Mouse (Mus musculus): Measurements from ENCODE around the gene Trim25.
"Not testable (repeated sequence)": the region's sequence is repeated elsewhere in the genome, so short reads cannot be mapped to it uniquely, and the experiment has no call there.

Trim25 gene

DNA sequence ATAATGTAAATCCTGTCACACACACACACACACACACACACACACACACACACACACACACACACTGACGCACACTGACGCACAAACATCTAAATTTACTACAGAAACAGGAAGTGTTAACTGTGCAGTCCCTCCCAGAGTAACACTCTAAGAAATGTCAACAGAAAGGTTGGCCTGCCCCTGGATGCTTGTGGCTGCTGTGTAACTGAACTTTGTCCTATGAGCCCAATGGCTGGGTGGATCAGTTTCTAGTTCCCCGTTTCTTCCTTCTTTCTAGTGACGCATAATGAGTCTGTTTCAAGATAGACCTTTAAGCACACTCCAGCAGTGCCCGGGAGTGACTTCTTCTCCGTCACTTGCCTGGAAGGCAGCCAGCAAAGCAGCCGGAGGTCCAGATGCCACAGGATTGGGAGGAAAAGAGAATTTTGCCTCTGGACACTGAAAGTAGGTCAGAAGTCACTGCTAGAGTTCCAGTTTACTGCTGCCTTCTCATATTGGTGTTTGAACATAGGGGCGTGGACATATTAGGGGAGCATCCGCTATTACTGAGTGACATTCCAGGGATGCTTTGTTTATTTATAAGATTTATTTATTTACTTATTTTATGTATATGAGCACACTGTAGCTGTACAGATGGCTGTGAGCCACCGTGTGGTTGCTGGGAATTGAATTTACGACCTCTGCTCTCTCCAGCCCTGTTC is 25.2 kb downstream of the Trim25 start:
- DNase-seq (ENCODE audit: low read depth, low spot score) = peak; percentile 69

DNA sequence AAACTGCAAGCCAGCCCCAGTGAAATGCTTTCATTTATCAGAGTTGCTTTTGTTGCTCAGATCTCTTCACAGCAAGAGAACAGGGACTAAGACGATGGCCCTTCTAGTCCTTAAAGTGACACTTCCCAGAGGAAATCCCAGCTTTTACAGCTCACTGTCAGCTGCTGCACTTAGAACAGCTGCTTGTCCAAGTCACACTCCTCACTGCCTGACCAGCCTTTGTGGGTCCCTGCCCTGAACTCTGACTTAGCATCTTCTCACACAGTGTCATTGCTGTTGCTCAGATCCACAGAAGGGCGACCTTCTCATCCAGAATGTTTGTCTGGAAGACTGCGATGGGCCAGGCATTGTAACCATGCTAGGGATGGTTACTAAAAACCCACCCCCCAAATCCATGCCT is 26.4 kb downstream of the Trim25 start:
- no peak for DNase-seq (ENCODE audit: low read depth, low spot score)

DNA sequence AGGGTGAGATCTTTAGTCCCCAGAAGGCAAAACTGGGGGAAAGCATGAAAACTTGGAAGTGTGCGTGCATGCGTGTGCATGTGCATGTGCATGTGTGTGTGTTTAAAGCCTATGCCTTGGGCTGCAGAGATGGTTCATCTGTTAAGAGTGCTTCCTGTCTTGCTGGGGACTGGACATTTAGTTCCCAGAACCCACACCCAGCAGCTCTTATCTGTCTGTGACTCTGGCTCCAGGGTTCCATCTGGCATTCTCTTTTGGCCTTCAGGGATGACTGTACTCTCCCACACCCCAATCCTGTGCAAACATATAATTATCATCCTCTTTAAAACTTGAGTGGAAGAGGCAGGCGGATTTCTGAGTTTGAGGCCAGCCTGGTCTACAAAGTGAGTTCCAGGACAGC is 26.9 kb downstream of the Trim25 start:
- no peak for DNase-seq (ENCODE audit: low read depth, low spot score)

- no peak for DNase-seq (ENCODE audit: low read depth, low spot score)
These were observed 28.8 kb downstream of the Trim25 start for GRCm38 (mm10) chr11:89027955-89028361.

DNA sequence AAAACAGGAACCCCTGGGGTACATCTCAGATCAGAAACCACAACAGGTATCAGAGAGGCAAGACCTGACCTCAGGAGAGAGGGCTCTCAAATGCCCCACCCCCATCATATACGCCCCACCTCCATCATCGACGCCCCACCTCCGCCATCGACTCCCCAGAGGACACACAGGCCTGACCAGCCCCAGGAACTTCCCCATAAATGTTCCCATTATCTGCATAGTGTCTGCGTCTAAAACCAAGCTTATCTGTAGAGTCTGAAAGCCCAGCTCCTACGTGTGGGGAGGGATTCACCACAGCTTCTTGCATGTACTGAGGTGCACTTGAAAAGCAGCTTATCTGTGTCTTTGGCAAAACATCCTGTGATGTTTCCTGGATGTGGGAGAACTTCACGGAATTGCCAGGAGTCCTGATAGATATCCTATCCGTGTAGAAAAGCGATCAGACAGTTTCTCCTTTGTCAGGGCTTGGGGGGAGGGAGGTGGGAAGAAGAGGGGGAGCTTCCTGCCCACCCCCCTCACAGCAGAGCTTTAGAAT is 29.8 kb downstream of the Trim25 start:
- DNase-seq (ENCODE audit: low read depth, low spot score) = peak; percentile 10

DNA sequence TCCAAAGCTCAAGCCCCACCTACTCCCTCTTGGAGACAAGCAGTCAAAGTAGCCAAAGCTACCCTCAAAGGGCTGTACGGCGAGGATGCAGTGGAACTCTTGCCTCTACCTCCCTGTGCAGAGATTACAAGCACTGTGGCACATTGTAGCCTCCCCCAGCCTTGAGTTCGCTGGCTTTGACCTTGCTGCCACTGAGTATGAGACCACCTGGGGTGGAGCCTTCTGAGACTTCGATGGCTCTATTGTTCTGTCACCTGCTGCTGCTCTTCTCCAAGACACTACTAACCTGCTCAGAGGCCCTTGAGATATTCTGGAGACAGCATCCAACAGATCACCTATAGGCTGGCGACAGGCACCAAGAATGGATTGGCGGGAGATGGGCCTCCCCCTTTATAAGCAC is 31.4 kb downstream of the Trim25 start:
- no peak for DNase-seq (ENCODE audit: low read depth, low spot score)

GRCm38 (mm10) chr11:89031189-89031588 is 32.0 kb downstream of the Trim25 start:
- DNase-seq (ENCODE audit: low read depth, low spot score) = no peak

DNA sequence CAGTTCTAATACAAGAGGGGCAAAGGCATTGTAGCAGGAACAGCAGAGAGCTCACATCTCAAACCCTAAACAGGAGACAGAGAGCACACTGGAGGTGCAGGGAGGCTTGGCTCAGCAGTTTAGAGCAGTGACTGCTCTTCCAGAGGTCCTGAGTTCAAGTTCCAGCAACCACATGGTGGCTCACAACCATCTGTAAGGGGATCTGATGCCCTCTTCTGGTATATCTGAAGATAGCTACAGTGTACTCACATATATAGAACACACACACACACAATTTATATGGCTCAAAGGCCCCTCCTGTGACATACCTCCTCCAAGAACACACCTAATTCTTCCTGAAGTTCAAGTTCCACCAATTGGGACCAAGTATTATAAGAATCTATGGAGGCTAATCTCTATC is 35.4 kb downstream of the Trim25 start:
- no peak for DNase-seq (ENCODE audit: low read depth, low spot score)

- DNase-seq (ENCODE audit: low read depth, low spot score) = no peak
These were observed 36.4 kb downstream of the Trim25 start for GRCm38 (mm10) chr11:89035552-89035951.

GRCm38 (mm10) chr11:89038496-89038895 is 39.3 kb downstream of the Trim25 start:
- no peak for DNase-seq (ENCODE audit: low read depth, low spot score)

DNA sequence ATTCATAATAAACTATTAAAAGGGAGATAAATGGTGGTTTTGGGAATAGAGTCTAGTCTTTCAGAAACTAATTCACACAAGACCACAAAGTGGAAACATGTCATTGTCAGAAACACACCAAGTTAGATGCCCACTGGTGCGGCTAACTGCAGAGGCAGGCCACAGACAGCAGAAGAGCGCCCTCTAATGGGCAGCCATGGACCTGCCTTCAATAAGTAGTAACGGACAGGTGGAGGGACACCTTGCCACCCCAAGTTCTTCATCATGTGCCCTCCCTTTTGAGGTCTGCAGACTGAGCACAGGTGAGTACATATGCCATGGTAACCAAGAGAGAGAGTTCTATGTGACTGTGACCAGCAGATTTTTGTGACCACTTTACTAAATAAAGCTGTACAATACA is 40.1 kb downstream of the Trim25 start:
- peak; percentile 38 for DNase-seq (ENCODE audit: low read depth, low spot score)

GRCm38 (mm10) chr11:89041073-89041472 is 41.9 kb downstream of the Trim25 start:
- not testable (repeated sequence) for DNase-seq (ENCODE audit: low read depth, low spot score)

- DNase-seq (ENCODE audit: low read depth, low spot score) = no peak
These were observed 43.9 kb downstream of the Trim25 start for GRCm38 (mm10) chr11:89043046-89043445.

DNA sequence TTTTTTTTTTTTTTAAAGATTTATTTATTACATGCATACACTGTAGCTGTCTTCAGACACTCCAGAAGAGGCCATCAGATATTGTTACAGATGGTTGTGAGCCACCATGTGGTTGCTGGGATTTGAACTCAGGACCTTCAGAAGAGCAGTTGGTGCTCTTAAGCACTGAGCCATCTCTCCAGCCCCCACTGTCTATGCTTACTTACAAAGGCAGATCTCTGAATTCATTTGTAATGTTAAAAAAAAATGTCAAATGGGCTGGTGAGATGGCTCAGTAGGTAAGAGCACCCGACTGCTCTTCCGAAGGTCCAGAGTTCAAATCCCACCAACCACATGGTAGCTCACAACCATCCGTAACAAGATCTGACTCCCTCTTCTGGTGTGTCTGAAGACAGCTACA is 46.3 kb downstream of the Trim25 start:
- not testable (repeated sequence) for DNase-seq (ENCODE audit: low read depth, low spot score)

DNA sequence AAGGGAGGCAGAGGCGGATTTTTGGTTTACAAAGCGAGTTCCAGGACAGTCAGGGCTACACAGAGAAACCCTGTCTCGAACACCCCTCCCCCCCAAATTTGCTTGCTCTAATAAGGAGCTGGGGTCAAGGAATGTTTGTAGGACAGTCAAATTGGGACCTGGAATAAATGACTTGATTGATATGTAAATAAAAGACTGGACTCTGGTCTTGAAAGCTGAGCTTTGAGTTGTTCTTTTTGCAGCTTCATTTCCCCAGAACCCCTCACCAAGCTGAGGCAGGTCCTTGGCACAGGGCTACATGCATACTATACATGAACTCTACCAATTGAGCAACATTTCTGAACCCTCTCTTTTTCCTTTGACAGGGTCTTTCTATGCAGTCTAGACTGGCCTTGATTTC is 46.8 kb downstream of the Trim25 start:
- DNase-seq (ENCODE audit: low read depth, low spot score) = no peak

DNA sequence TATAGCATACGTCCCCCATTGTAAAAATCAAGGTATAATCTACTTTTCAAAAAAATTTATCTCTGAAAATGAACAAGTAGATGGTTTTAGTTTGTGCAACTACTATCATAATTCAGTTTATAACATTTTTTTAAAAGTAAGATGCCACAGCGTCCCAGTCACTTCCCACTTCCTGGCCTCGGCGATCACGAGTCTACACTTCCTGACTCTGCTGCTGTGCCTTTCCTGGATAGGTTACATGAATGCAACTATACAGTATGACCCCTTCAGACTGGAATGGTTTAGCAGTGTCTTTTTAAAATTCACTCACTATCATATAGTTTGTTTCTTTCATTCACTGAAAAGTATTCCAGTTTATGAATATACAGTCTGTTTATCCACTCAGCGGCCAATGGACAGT is 52.6 kb downstream of the Trim25 start:
- no peak for DNase-seq (ENCODE audit: low read depth, low spot score)

- DNase-seq (ENCODE audit: low read depth, low spot score) = no peak
These were observed 56.9 kb downstream of the Trim25 start for GRCm38 (mm10) chr11:89055931-89056690.

DNA sequence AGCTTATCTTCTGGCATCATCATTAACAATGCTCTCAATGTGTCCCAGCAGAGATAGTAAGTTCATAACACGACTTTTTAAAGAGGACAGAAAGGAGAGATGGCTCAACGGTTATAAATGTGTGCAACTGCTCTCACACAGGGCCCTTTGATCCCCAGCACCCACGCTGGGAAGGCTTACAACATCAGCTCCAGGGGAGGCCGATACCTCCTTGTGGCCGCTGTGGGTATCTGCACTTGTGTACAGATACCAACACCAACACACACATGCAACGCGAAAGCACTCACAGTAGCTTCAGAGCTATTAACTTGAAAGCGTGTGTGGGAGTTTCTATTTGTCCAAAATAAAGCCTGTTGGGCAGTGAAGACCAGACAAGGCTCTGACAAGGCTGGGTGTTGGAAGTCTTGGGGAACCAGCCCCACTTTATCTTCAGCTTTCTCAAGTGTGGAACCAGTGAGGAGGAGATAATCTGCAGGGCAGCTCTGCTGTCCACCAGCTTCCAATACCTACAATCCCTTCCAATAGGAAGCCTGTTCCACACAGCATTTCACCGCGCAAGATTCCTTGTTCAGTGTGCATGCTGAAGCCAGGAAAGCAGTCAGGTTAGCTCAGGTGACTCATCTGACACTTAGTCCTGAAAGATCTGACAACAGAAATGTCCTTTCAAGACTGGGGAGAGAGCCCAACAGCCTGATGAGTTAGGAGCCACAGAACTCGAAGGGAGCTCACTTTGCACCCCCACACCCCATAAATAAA is 59.5 kb downstream of the Trim25 start:
- no peak for DNase-seq (ENCODE audit: low read depth, low spot score)

GRCm38 (mm10) chr11:89059919-89060422 is 60.8 kb downstream of the Trim25 start:
- DNase-seq (ENCODE audit: low read depth, low spot score) = no peak

DNA sequence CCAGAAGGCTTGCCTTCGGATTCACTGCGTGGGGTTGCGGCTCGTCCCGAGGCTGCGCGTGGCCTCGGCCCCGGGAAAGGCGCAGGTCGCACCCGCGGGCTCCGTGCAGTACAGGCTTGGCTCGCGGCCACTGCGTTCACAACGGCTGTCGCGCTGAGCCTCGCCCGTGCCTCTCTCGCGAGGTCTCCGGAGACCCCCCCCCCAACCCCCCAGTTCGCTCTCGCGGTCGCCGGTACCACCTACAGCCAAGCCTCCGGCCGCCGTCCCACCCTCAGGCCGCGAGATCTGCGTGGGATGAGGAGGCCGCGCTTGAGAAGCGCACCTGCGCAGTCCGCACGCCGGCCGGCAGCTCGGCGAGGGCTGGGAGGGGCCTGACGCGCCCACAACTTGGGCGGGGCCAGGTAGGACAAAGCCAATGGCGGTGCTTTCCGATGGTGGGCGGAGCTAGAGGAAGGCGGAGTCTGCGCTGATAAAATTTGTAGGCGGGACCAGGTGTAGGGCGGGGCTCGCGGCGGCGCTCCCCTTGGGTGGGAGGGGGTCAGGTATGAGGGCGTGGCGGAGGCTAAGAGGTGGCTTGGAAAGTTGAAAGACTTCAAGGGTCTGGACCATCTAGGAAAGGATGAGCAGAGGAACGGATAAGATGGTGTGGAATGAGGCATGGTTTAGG is 61.4 kb downstream of the Trim25 start:
- DNase-seq (ENCODE audit: low read depth, low spot score) = peak; percentile 79

DNA sequence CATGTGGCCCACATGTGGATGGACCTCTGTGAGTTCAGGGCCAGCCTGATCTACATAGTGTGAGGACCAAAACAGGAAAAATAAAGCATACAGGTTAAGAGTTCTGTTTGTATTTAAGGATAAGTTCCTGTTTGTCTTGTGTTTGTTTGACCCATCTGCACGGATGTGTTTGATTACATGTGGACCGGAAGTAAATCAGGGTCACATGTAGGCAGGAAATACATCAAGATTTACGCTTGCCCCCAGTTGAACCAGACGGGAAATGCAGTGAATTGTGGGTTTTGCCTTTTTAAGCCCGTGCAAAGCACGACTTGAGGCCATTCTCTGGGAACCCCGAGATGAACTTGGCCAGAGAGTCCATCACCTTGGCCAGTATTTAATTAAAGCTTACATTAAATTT is 62.2 kb downstream of the Trim25 start:
- DNase-seq (ENCODE audit: low read depth, low spot score) = no peak

All from skeletal muscle tissue, adult 2 months (tissue).